Mouse (Mus musculus) layer of hippocampus, adult 11-12 months (tissue): ENCODE data around the gene Sde2.

ENCODE experiments used
- DNase-seq: peaks from one replicate; pipeline ENCODE4 v3.0.0; 2022; ENCODE audit warnings: low spot score

The Sde2 gene

GRCm38 (mm10) chr1:180850316-180851270 is at the start of gene Sde2:
Gene Sde2 (plus strand): TSS chr1:180851127.
- peak; percentile 100 for DNase-seq

GRCm38 (mm10) chr1:180801466-180801994 is 49.4 kb upstream of the Sde2 start:
- no peak for DNase-seq

- no peak for DNase-seq
Measured at GRCm38 (mm10) chr1:180803881-180804280, 47.0 kb upstream of the Sde2 start.

GRCm38 (mm10) chr1:180808831-180809230 is 42.1 kb upstream of the Sde2 start:
- DNase-seq: no peak

GRCm38 (mm10) chr1:180810976-180811375 is 40.0 kb upstream of the Sde2 start:
- no peak for DNase-seq

- DNase-seq: peak; percentile 32
Measured at GRCm38 (mm10) chr1:180811596-180812462, 39.1 kb upstream of the Sde2 start.

GRCm38 (mm10) chr1:180812463-180813408 is 38.2 kb upstream of the Sde2 start:
- peak; percentile 46 for DNase-seq

GRCm38 (mm10) chr1:180813409-180813884 is 37.5 kb upstream of the Sde2 start:
- peak; percentile 95 for DNase-seq

- DNase-seq: peak; percentile 80
Measured at GRCm38 (mm10) chr1:180813885-180814740, 36.8 kb upstream of the Sde2 start, which contains the start of gene H3f3a. Gene H3f3a (minus strand): TSS chr1:180813943.

GRCm38 (mm10) chr1:180815371-180816024 is 35.4 kb upstream of the Sde2 start:
- DNase-seq: no peak

- DNase-seq: no peak
Measured at GRCm38 (mm10) chr1:180818000-180818399, 32.9 kb upstream of the Sde2 start.

- no peak for DNase-seq
Measured at GRCm38 (mm10) chr1:180821101-180821500, 29.8 kb upstream of the Sde2 start.

- DNase-seq: no peak
Measured at GRCm38 (mm10) chr1:180822276-180822675, 28.7 kb upstream of the Sde2 start.

GRCm38 (mm10) chr1:180823716-180824115 is 27.2 kb upstream of the Sde2 start:
- no peak for DNase-seq

GRCm38 (mm10) chr1:180824721-180825120 is 26.2 kb upstream of the Sde2 start:
- DNase-seq: no peak

- DNase-seq: no peak
Measured at GRCm38 (mm10) chr1:180826634-180827033, 24.3 kb upstream of the Sde2 start.

- DNase-seq: no peak
Measured at GRCm38 (mm10) chr1:180829775-180830174, 21.2 kb upstream of the Sde2 start.

- DNase-seq: no peak
Measured at GRCm38 (mm10) chr1:180830175-180830574, 20.8 kb upstream of the Sde2 start.

GRCm38 (mm10) chr1:180830588-180831346 is 20.2 kb upstream of the Sde2 start:
- no peak for DNase-seq
